Mouse (Mus musculus): Measurements from ENCODE around the gene Olfr1480.

Gene Olfr1480

GRCm38 (mm10) chr19:13527613-13528012, at the start of gene Olfr1480:
TSS of gene Olfr1480 (plus strand) at chr19:13527913.
- no peak for DNase-seq (ENCODE audit: low spot score in 2 of 2)

- DNase-seq (ENCODE audit: low spot score in 2 of 2), result no peak
Observed at GRCm38 (mm10) chr19:13480096-13480495, 47.6 kb upstream of the Olfr1480 start, which contains the start of gene Olfr1475. TSS of gene Olfr1475 (minus strand) at chr19:13480196.

- no peak for DNase-seq (ENCODE audit: low spot score in 2 of 2)
Observed at GRCm38 (mm10) chr19:13500246-13500645, 27.5 kb upstream of the Olfr1480 start, which contains the start of gene Olfr1477. TSS of gene Olfr1477 (plus strand) at chr19:13500546.
